10 mouse cellular contexts compared by ENCODE assay signal in genomic region chr9:20943396-20943795, GRCm38 (mm10). TPM values are rescaled to one million over a fixed set of nuclear protein-coding genes. Genes with fewer than 3 reads are reported as not detected.
DNase-seq lines count a peak whose midpoint lies in the region; ATAC-seq and TF ChIP-seq lines count a peak whose summit lies in the region.
"Had no signal": no experiment of that assay in that cellular context is flagged by ENCODE, and none has a peak within 500 bp of the region (broad histone marks: within the 10 kb centered on the region; RNA-seq: fewer than 3 reads in every experiment).

No protein-coding gene starts in this region.

- WGBS in kidney, embryonic 14.5 days, result 90% methylated on average over 7 of the region's 7 CpGs
- 83% methylated on average over 7 of the region's 7 CpGs for WGBS in lung, adult 2 months

- H3K27me3 ChIP-seq in kidney, embryonic 14.5 days (ENCODE audit: control insufficient read depth, insufficient read depth, low read length), result no peaks in the 10 kb centered on the region
- no peaks in the 10 kb centered on the region for H3K27me3 ChIP-seq in CH12.LX (replicated peaks)
- H3K27me3 ChIP-seq: hindbrain, embryonic 15.5 days; neural tube, embryonic 13.5 days had no signal

- 0 out of 2 replicates have a peak, but pooled peaks have one; percentile 14 for ATAC-seq in kidney, embryonic 14.5 days (ENCODE audit: low FRiP score, low TSS enrichment)
- no peak for ATAC-seq in frontal cortex, adult (ENCODE audit: low TSS enrichment)

- in situ Hi-C loops in CH12.LX (cut with MboI; ENCODE audit: low pct_ligation_motif_present, low pct_unique_long_range_greater_than_20kb, low sequenced_read_pairs), result no loop called here

- no peak for TF ChIP-seq EP300 in CH12.LX (IDR thresholded peaks at IDR 0.05; ENCODE audit: low read length)

- peaks cover 13% of the 10 kb centered on the region; the same call in 1 of the 2 replicates for H3K4me1 ChIP-seq in kidney, embryonic 14.5 days (ENCODE audit: control insufficient read depth, insufficient read depth, low read length)
- peaks cover 21 to 90% of the 10 kb centered on the region in 2 experiments for H3K4me1 ChIP-seq in CH12.LX (ENCODE audit: control insufficient read depth in 1 of 2, insufficient read depth in 2 of 2)
- no peaks in the 10 kb centered on the region for H3K4me1 ChIP-seq in lung, adult 2 months (ENCODE audit: control insufficient read depth, insufficient read depth, low read length)

- no peak overlapping the region for H3K4me2 ChIP-seq in kidney, embryonic 14.5 days (replicated peaks; ENCODE audit: low read depth, low read length)
- H3K4me2 ChIP-seq in CH12.LX (ENCODE audit: insufficient read depth, low read depth, poor library complexity, severe bottlenecking), result no peak overlapping the region
- H3K4me2 ChIP-seq: hindbrain, embryonic 15.5 days; neural tube, embryonic 13.5 days had no signal

- no peak overlapping the region for H3K4me3 ChIP-seq in kidney, embryonic 14.5 days (ENCODE audit: low read length)
- H3K4me3 ChIP-seq in CH12.LX (replicated peaks in 1 of 3; ENCODE audit: low read depth in 2 of 3, low read length in 2 of 3, poor library complexity in 1 of 3), result no peak overlapping the region
- H3K4me3 ChIP-seq in lung, adult 2 months (replicated peaks; ENCODE audit: extremely low read depth, low read depth, low read length), result no peak overlapping the region
- H3K4me3 ChIP-seq: hindbrain, embryonic 15.5 days; neural tube, embryonic 13.5 days had no signal

- TF ChIP-seq POLR2A in CH12.LX (IDR thresholded peaks at IDR 0.05; ENCODE audit: low read depth, low read length), result no peak; the same call in 1 of the 2 replicates
- TF ChIP-seq POLR2A in lung, adult 2 months (IDR thresholded peaks at IDR 0.05; ENCODE audit: borderline replicate concordance, extremely low read depth, low read depth, low read length), result no peak

- H3K79me2 ChIP-seq in CH12.LX (replicated peaks; ENCODE audit: control insufficient read depth, extremely low read depth, insufficient read depth, poor library complexity, severe bottlenecking), result peaks cover 83% of the 10 kb centered on the region

- no peak overlapping the region for H3K27ac ChIP-seq in kidney, embryonic 14.5 days (ENCODE audit: low read depth, low read length)
- H3K27ac ChIP-seq in CH12.LX (ENCODE audit: insufficient read depth, low read depth), result peak overlapping the region; percentile 5; the same call in 1 of the 2 replicates
- H3K27ac ChIP-seq: hindbrain, embryonic 15.5 days; neural tube, embryonic 13.5 days had no signal

- TF ChIP-seq RAD21 in CH12.LX (IDR thresholded peaks at IDR 0.05; ENCODE audit: low read depth, low read length), result no peak

- no peak for TF ChIP-seq CTCF in CH12.LX (conservative IDR thresholded peaks at IDR 0.05 in 1 of 2, IDR thresholded peaks at IDR 0.05 in 1 of 2; ENCODE audit: low read depth in 2 of 2, low read length in 2 of 2)
- TF ChIP-seq CTCF in lung, adult 2 months (IDR thresholded peaks at IDR 0.05; ENCODE audit: insufficient read depth, low read length), result no peak

- dilution Hi-C loops in CH12.LX (cut with MboI; ENCODE audit: extremely low pct_ligation_motif_present, extremely low pct_unique_long_range_greater_than_20kb, low sequenced_read_pairs), result no loop called here

- DNase-seq in kidney, adult 8-10 months, result no peak
- DNase-seq in CH12.LX (ENCODE audit: extremely low read depth), result no peak
- peak; percentile 47 to 67 for DNase-seq in adrenal gland, adult 18-20 months (ENCODE audit: low spot score in 2 of 2)
- peak; percentile 28 for DNase-seq in heart, postnatal 4 days
- no peak for DNase-seq in spleen, postnatal 36 days (ENCODE audit: low spot score in 2 of 2)
- no peak for DNase-seq in lung, adult 2 months

- H3K9ac ChIP-seq in kidney, embryonic 14.5 days (ENCODE audit: low read depth, low read length), result no peak overlapping the region
- no peak overlapping the region for H3K9ac ChIP-seq in CH12.LX (ENCODE audit: insufficient read depth, low read depth)
- H3K9ac ChIP-seq: hindbrain, embryonic 15.5 days had no signal

- no peaks in the 10 kb centered on the region for H3K9me3 ChIP-seq in kidney, embryonic 14.5 days (ENCODE audit: control insufficient read depth, low read length)
- H3K9me3 ChIP-seq in CH12.LX (replicated peaks; ENCODE audit: low read length), result no peaks in the 10 kb centered on the region
- H3K9me3 ChIP-seq: hindbrain, embryonic 15.5 days; neural tube, embryonic 13.5 days had no signal

- H3K36me3 ChIP-seq in kidney, embryonic 14.5 days (ENCODE audit: control insufficient read depth, insufficient read depth, low read length), result peaks cover 51% of the 10 kb centered on the region
- H3K36me3 ChIP-seq in CH12.LX (replicated peaks in 1 of 2; ENCODE audit: control insufficient read depth in 1 of 2, insufficient read depth in 1 of 2, low read length in 1 of 2), result peaks cover 52 to 99% of the 10 kb centered on the region in 2 experiments

TF ChIP-seq in CH12.LX, 34 proteins besides CTCF, POLR2A, EP300 and RAD21:
- TF ChIP-seq TBP (conservative IDR thresholded peaks at IDR 0.05; ENCODE audit: low read depth, low read length) (no peak), USF1 (IDR thresholded peaks at IDR 0.05; ENCODE audit: low read depth, low read length) (no peak), SMC3 (IDR thresholded peaks at IDR 0.05; ENCODE audit: low read depth, low read length) (no peak), MEF2A (IDR thresholded peaks at IDR 0.05; ENCODE audit: borderline replicate concordance, low read depth, low read length) (no peak), ZNF384 (IDR thresholded peaks at IDR 0.05; ENCODE audit: low read depth, low read length) (no peak), MYC (IDR thresholded peaks at IDR 0.05; ENCODE audit: low read depth, low read length) (no peak), BHLHE40 (IDR thresholded peaks at IDR 0.05; ENCODE audit: low read depth, low read length) (no peak), KAT2A (IDR thresholded peaks at IDR 0.05; ENCODE audit: insufficient replicate concordance, low read length) (no peak), E2F4 (IDR thresholded peaks at IDR 0.05; ENCODE audit: insufficient replicate concordance, low read depth, low read length) (no peak), MAZ (IDR thresholded peaks at IDR 0.05; ENCODE audit: low read depth, low read length) (no peak), ZMIZ1 (IDR thresholded peaks at IDR 0.05; ENCODE audit: low read depth, low read length) (no peak), RCOR1 (conservative IDR thresholded peaks at IDR 0.05; ENCODE audit: low read depth, low read length) (no peak), SIN3A (IDR thresholded peaks at IDR 0.05; ENCODE audit: low read length) (no peak), PAX5 (IDR thresholded peaks at IDR 0.05; ENCODE audit: low read length) (no peak), GABPA (IDR thresholded peaks at IDR 0.05; ENCODE audit: insufficient replicate concordance, low read depth, low read length) (no peak), ZKSCAN1 (IDR thresholded peaks at IDR 0.05; ENCODE audit: borderline replicate concordance, low read depth, low read length) (no peak), CHD1 (IDR thresholded peaks at IDR 0.05; ENCODE audit: low read depth, low read length) (no peak), ETS1 (conservative IDR thresholded peaks at IDR 0.05; ENCODE audit: low read depth, low read length) (no peak), USF2 (conservative IDR thresholded peaks at IDR 0.05; ENCODE audit: low read depth, low read length) (no peak)

RNA-seq across cellular contexts. Expression of gene Dnmt1, which starts 16.3 kb away (rescaled TPM):
- 71.8 and 87.1 TPM in 2 replicates for polyA plus RNA-seq in kidney, embryonic 14.5 days (2014; fragmentation: Nextera tagmentation; extraction: Ambion mirVana)
- total RNA-seq in CH12.LX (2012; rRNA removed) (121 and 130 TPM in 2 replicates), CH12.LX (2014; rRNA removed) (84.8 and 89.9 TPM in 2 replicates)
- polyA plus RNA-seq in CH12.LX (2012; ENCODE audit: insufficient read length, low read depth), result 145 and 190 TPM in 2 replicates
- total RNA-seq in adrenal gland, adult 18-20 months (2021), result 10 to 100 TPM; 33.6 to 34.9 TPM
- total RNA-seq in heart, postnatal 4 days (2021), result 10 to 100 TPM; 66.7 to 68.2 TPM
- polyA plus RNA-seq in lung, adult 2 months (2012; rRNA removed), result 20.5 and 22.8 TPM in 2 replicates

RNA-seq across cellular contexts. Expression of gene S1pr2, which starts 33.2 kb away (rescaled TPM):
- 26.7 and 36.1 TPM in 2 replicates for polyA plus RNA-seq in kidney, embryonic 14.5 days (2014; fragmentation: Nextera tagmentation; extraction: Ambion mirVana)
- total RNA-seq in CH12.LX (2012; rRNA removed), result 1.6 and 2.0 TPM in 2 replicates
- 0.84 and 1.3 TPM in 2 replicates for total RNA-seq in CH12.LX (2014; rRNA removed)
- polyA plus RNA-seq in CH12.LX (2012; ENCODE audit: insufficient read length, low read depth), result 1.4 and 3.2 TPM in 2 replicates
- 10 to 100 TPM; 18.3 to 22.0 TPM for total RNA-seq in adrenal gland, adult 18-20 months (2021)
- total RNA-seq in heart, postnatal 4 days (2021), result 10 to 100 TPM in 1 of 2 experiments, 1 to 10 TPM in 1; 8.4 to 11.1 TPM
- polyA plus RNA-seq in lung, adult 2 months (2012; rRNA removed), result 24.2 and 32.1 TPM in 2 replicates

RNA-seq across cellular contexts. Expression of gene Eif3g, which starts 45.0 kb away (rescaled TPM):
- 327 and 329 TPM in 2 replicates for polyA plus RNA-seq in kidney, embryonic 14.5 days (2014; fragmentation: Nextera tagmentation; extraction: Ambion mirVana)
- 293 and 340 TPM in 2 replicates for total RNA-seq in CH12.LX (2012; rRNA removed)
- 205 and 211 TPM in 2 replicates for total RNA-seq in CH12.LX (2014; rRNA removed)
- polyA plus RNA-seq in CH12.LX (2012; ENCODE audit: insufficient read length, low read depth), result 387 and 392 TPM in 2 replicates
- total RNA-seq in adrenal gland, adult 18-20 months (2021), result 100 to 1,000 TPM; 156 to 162 TPM
- 100 to 1,000 TPM; 116 to 126 TPM for total RNA-seq in heart, postnatal 4 days (2021)
- 88.4 and 93.6 TPM in 2 replicates for polyA plus RNA-seq in lung, adult 2 months (2012; rRNA removed)

RNA-seq across cellular contexts. Expression of gene Ppan, which starts 55.4 kb away (rescaled TPM):
- polyA plus RNA-seq in kidney, embryonic 14.5 days (2014; fragmentation: Nextera tagmentation; extraction: Ambion mirVana), result 82.3 and 90.0 TPM in 2 replicates
- total RNA-seq in CH12.LX (2012; rRNA removed), result 346 and 359 TPM in 2 replicates
- 242 and 272 TPM in 2 replicates for total RNA-seq in CH12.LX (2014; rRNA removed)
- polyA plus RNA-seq in CH12.LX (2012; ENCODE audit: insufficient read length, low read depth), result 359 and 389 TPM in 2 replicates
- total RNA-seq in adrenal gland, adult 18-20 months (2021), result 10 to 100 TPM; 39.8 to 41.1 TPM
- 10 to 100 TPM; 18.4 to 19.6 TPM for total RNA-seq in heart, postnatal 4 days (2021)
- 36.2 and 49.8 TPM in 2 replicates for polyA plus RNA-seq in lung, adult 2 months (2012; rRNA removed)

RNA-seq across cellular contexts. Expression of gene Mrpl4, which starts 59.1 kb away (rescaled TPM):
- 145 and 146 TPM in 2 replicates for polyA plus RNA-seq in kidney, embryonic 14.5 days (2014; fragmentation: Nextera tagmentation; extraction: Ambion mirVana)
- total RNA-seq in CH12.LX (2012; rRNA removed), result 98.7 and 103 TPM in 2 replicates
- total RNA-seq in CH12.LX (2014; rRNA removed), result 42.1 and 43.9 TPM in 2 replicates
- polyA plus RNA-seq in CH12.LX (2012; ENCODE audit: insufficient read length, low read depth), result 83.6 and 94.8 TPM in 2 replicates
- total RNA-seq in adrenal gland, adult 18-20 months (2021), result 100 to 1,000 TPM; 122 to 124 TPM
- total RNA-seq in heart, postnatal 4 days (2021), result 10 to 100 TPM; 85.7 to 98.0 TPM
- polyA plus RNA-seq in lung, adult 2 months (2012; rRNA removed), result 113 and 130 TPM in 2 replicates

Comparison
In these comparisons a context has a peak if more than half of its experiments do, and no peak if none do; other contexts are left out.
1. DNase-seq: peak in adrenal gland, adult 18-20 months (2 of 2) and heart, postnatal 4 days (single experiment); none in kidney, adult 8-10 months (0 of 2), CH12.LX (single experiment), spleen, postnatal 36 days (0 of 2) and lung, adult 2 months (single experiment).